Mouse (Mus musculus) C2C12 (cell line): ENCODE results near the gene Ptprn2. TPM values are rescaled to one million over a fixed set of nuclear protein-coding genes. Genes with fewer than 3 reads are reported as not detected.

Experiments used
- H3K27me3 ChIP-seq: one replicate; pipeline ENCODE4 v1.6.1; 2011; ENCODE audit not compliant: control insufficient read depth, insufficient read depth, insufficient read length
- H3K36me3 ChIP-seq: one replicate; pipeline ENCODE4 v1.6.1; 2011; ENCODE audit not compliant: control insufficient read depth, insufficient read depth
- H3K4me3 ChIP-seq: one replicate; pipeline ENCODE4 v1.5.1; 2011; ENCODE audit warnings: mild to moderate bottlenecking, control low read depth; ENCODE audit not compliant: poor library complexity, insufficient read depth, severe bottlenecking
- H3K79me2 ChIP-seq: one replicate; pipeline ENCODE4 v1.6.1; 2011; ENCODE audit not compliant: control insufficient read depth, insufficient read depth
- H3K79me3 ChIP-seq: one replicate; pipeline ENCODE4 v1.6.1; 2011; ENCODE audit warnings: low read depth, control low read depth
- H3ac ChIP-seq: one replicate; pipeline ENCODE3; 2011; ENCODE audit warnings: low read depth; ENCODE audit not compliant: control insufficient read depth, insufficient read length
- CEBPB ChIP-seq: IDR thresholded peaks from one replicate; pipeline ENCODE4 v1.6.1; 2011; ENCODE audit warnings: low read depth, mild to moderate bottlenecking, control low read depth, moderate library complexity
- CTCF ChIP-seq: IDR thresholded peaks from one replicate; pipeline ENCODE4 v1.5.1; 2011; ENCODE audit not compliant: control insufficient read depth, insufficient read depth, insufficient read length
- FOSL1 ChIP-seq: IDR thresholded peaks from one replicate; pipeline ENCODE4 v1.8.0; 2011; ENCODE audit warnings: mild to moderate bottlenecking, low read length; ENCODE audit not compliant: poor library complexity, insufficient read depth, severe bottlenecking
- MAX ChIP-seq: IDR thresholded peaks from one replicate; pipeline ENCODE4 v1.6.1; 2011; ENCODE audit warnings: mild to moderate bottlenecking, control low read depth
- MYOD1 ChIP-seq: IDR thresholded peaks from one replicate; pipeline ENCODE4 v1.6.1; 2011; ENCODE audit warnings: low read depth; ENCODE audit not compliant: control insufficient read depth, insufficient read length
- MYOG ChIP-seq: IDR thresholded peaks from one replicate; pipeline ENCODE4 v1.6.1; 2011; ENCODE audit not compliant: control insufficient read depth, insufficient read length; ENCODE audit errors: extremely low read depth
- USF1 ChIP-seq: IDR thresholded peaks from one replicate; pipeline ENCODE4 v1.6.1; 2011; ENCODE audit warnings: low read depth, mild to moderate bottlenecking, control low read depth, moderate library complexity
- long read RNA-seq, 2 experiments: library from polyadenylated mRNA; unstranded; transcript quantifications; one replicate each; pipeline ENCODE4 v2.0.0; 2019 to 2020
- polyA plus RNA-seq: library from polyadenylated mRNA; unstranded; fragments of >200 nt; fragmentation: generic; extraction: Trizol; gene quantifications from one replicate; pipeline ENCODE4 v1.2.1, GENCODE M21; 2012; ENCODE audit warnings: missing spikeins

Gene Ptprn2
- 0.41 TPM for polyA plus RNA-seq
- long read RNA-seq, experiment 1, partial matches to known transcripts: 0 of 1 reads
- long read RNA-seq, experiment 1, other reads (novel, unspliced or antisense): 1 of 1 reads
- long read RNA-seq, experiment 2, partial matches to known transcripts: 0 of 3 reads
- long read RNA-seq, experiment 2, other reads (novel, unspliced or antisense): 3 of 3 reads

DNA sequence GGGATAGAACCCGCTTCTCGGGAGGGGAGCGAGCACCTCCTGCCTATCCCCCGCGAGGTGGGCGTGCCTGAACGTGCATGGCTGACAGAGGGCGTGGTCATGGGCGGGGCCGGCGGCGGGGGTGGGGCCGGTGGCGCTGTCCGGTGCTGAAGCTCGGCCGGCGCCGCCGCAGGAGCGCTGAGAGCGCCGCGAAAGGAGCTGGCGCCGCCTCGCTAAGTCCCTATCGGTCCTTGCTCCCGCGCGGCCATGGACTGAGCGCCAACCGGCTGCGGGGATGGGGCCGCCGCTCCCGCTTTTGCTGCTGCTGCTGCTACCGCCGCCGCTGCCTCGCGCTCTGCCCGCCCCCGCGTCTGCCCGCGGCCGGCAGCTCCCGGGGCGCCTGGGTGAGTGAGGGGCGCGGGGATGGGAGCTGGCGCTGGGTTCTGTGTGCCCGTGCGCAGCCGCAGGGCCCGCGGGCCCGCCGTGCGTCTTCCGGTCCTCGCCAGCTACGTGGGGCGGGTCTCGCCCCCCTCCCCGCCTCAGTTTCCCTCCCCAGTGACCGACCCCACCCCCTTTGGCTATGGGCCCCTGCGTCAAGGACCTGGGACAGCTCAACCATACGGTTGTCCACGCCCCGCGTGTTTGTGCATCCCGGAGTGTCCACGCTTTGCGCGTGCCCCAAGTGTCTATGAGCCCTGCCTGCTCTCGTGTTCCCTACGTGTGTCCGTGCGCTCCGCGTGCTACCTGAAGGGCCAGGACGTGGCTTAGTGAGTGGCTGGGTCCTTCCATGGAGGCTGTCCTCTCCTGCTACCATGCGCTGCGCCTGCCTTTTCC, at the start of gene Ptprn2:
TSS of gene Ptprn2 (plus strand) at position 130 of the 813 bp plus-strand sequence.
- TF ChIP-seq CEBPB (no peak), MYOG (no peak), USF1 (no peak), FOSL1 (no peak), MAX (no peak), CTCF (no peak), MYOD1 (no peak)
- H3K27me3 ChIP-seq: peaks cover 14% of the 10 kb centered on the region
- H3K36me3 ChIP-seq: no peaks in the 10 kb centered on the region
- no peaks in the 10 kb centered on the region for H3K79me2 ChIP-seq
- H3K79me3 ChIP-seq: no peaks in the 10 kb centered on the region
- H3K4me3 ChIP-seq: no peak within 1 kb of the TSS
- no peak within 1 kb of the TSS for H3ac ChIP-seq

DNA sequence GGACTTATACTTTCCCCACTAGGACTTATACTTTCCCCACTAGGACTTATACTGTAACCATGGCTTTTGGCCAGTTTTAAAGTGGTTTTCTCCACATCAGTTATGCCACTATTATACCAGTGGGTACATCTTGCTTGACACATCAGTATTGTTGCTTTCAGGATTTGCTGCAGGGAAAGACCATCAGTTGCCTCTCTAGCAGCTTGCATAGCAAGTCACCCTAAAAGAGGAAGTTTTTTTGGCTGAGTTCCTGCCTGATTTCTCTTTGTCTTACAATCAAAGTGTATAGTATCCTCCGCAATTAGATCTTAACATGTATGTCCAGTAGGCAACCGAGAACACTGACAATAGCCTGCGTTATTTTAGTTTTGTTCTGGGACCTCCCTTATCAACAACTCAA, 49.4 kb upstream of the Ptprn2 start:
- H3K36me3 ChIP-seq: peaks cover 72% of the 10 kb centered on the region
- H3ac ChIP-seq: no peak overlapping the region
- no peak overlapping the region for H3K4me3 ChIP-seq
- H3K79me3 ChIP-seq: no peaks in the 10 kb centered on the region
- no peaks in the 10 kb centered on the region for H3K27me3 ChIP-seq
- TF ChIP-seq MYOG (no peak), CEBPB (no peak), FOSL1 (no peak), MYOD1 (no peak), USF1 (no peak), MAX (no peak), CTCF (no peak)
- H3K79me2 ChIP-seq: no peaks in the 10 kb centered on the region

DNA sequence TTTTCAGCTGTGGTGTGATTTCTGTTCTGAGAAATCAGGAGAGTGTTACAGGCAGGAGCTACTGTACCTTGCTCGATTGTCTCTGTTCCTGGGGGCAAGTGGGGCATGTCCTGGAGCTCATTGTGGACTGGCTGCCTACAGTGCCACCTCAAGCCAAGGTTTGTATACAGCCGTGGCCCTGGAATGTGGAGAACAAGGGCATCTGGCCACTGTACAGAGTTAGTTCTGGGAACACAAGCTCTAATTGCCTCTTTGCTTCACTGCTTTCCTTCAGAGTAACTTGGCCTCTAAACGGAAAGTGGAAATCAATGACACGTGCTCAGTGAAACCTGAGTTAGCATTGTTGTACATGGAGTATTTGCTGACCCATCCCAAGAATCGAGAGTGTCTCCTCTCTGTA, 46.9 kb upstream of the Ptprn2 start:
- no peaks in the 10 kb centered on the region for H3K79me3 ChIP-seq
- H3K79me2 ChIP-seq: no peaks in the 10 kb centered on the region
- H3ac ChIP-seq: no peak overlapping the region
- TF ChIP-seq FOSL1: no peak
- H3K27me3 ChIP-seq: no peaks in the 10 kb centered on the region
- H3K4me3 ChIP-seq: no peak overlapping the region
- peaks cover 76% of the 10 kb centered on the region for H3K36me3 ChIP-seq

DNA sequence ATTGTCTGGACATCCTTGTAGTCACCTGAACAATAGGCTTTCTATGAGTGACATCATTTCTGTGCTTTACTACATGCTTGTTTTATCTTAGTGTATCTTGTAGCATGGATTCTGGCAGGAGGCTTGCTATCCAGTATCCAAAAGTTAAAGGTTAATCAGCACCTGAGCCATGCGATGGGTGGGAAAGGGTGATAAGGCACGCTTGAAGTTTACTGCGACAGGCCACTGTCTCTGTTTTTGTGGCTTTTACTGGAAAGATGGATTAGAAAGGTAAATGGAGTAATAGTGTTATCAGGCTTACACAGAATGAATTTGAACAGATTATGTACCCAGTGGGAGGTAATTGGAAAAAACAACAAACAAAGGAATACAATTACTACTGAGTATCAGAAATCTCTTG, 43.3 kb upstream of the Ptprn2 start:
- peaks cover 79% of the 10 kb centered on the region for H3K36me3 ChIP-seq
- no peaks in the 10 kb centered on the region for H3K27me3 ChIP-seq
- no peak overlapping the region for H3ac ChIP-seq
- no peaks in the 10 kb centered on the region for H3K79me3 ChIP-seq
- H3K4me3 ChIP-seq: no peak overlapping the region
- no peak for TF ChIP-seq MYOD1
- H3K79me2 ChIP-seq: no peaks in the 10 kb centered on the region

DNA sequence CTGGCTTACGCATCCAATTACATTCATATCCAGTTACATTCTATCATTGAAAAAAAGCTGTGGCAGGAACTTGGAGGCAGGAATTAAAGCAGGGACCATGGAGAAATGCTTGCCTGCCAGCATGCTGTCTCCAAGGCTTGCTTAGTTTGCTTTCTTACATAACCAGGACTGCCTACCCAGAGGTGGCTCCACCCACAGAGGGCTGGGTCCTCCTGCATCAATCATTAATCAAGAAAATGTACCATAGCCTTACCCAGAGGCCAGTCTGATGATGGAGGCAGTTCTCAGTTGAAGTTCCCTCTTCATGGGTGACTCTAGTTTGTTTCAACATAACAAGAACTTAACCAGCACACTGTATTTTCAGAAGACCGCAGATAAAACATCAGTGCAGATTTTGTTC, 36.0 kb upstream of the Ptprn2 start:
- no peaks in the 10 kb centered on the region for H3K27me3 ChIP-seq
- TF ChIP-seq MAX (no peak), CEBPB (no peak), USF1 (no peak), MYOG (no peak), MYOD1 (no peak), CTCF (no peak), FOSL1 (no peak)
- peaks cover 63% of the 10 kb centered on the region for H3K36me3 ChIP-seq
- no peak overlapping the region for H3K4me3 ChIP-seq
- no peaks in the 10 kb centered on the region for H3K79me3 ChIP-seq
- H3ac ChIP-seq: no peak overlapping the region
- H3K79me2 ChIP-seq: no peaks in the 10 kb centered on the region

DNA sequence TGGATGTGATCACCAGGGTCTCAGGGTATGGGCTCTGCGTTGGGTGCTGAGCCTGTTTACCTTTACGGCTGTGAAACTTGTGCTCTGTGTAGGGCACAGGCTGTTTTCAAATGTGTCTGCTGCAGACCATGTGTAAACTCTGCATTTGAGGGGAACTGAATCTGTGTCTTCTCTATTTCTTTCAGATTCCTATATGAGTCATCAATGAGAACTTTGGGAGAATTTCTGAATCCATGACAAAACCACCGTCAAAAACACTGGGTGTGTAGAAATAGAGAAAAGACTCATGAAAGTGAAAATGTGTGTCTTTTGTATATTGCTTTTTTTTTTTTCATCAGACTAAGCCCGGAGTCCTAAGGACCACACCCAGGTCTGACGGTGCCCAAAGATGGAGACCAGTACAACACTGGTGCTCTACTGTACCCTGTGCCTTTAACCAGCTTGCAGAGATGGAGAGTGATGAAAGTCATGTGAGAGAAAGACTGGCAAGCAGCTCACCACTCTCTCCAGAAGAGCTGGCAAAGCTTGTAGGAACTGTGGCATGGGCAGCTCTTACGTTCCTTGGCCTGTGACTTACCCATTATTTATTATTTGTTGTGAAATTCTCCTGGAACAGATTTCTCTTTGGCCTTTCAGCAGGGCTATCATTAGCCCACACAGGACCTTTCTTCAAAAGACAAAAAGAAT, 25.0 kb upstream of the Ptprn2 start:
- Histone ChIP-seq H3K27me3 (no peaks in the 10 kb centered on the region), H3K79me2 (peaks cover 6% of the 10 kb centered on the region), H3K36me3 (peaks cover 69% of the 10 kb centered on the region), H3K79me3 (no peaks in the 10 kb centered on the region), H3K4me3 (no peak overlapping the region), H3ac (no peak overlapping the region)
- no peak for TF ChIP-seq USF1
- no peak for TF ChIP-seq MYOG
- TF ChIP-seq CEBPB: no peak
- TF ChIP-seq MAX: no peak
- no peak for TF ChIP-seq MYOD1
- TF ChIP-seq FOSL1: no peak
- no peak for TF ChIP-seq CTCF
